Mouse (Mus musculus) lung, embryonic 14.5 days (tissue): ENCODE data around the gene Myo10. TPM values are rescaled to one million over a fixed set of nuclear protein-coding genes. Genes with fewer than 3 reads are reported as not detected.

Experiments
- ATAC-seq: fragments of 200-750 bp; cut with Nextera tagmentation; 2 replicates; pipeline ENCODE4 v1.8.0; 2017; ENCODE audit warnings: mild to moderate bottlenecking, moderate TSS enrichment, moderate library complexity; ENCODE audit not compliant: insufficient read depth
- DNase-seq: peaks from one replicate; pipeline ENCODE4 v3.0.0-alpha.2; 2015
- H3K27ac ChIP-seq: fragments of 300-500 bp; sonication (generic); 2 replicates; pipeline ENCODE4 v1.5.1; 2014; ENCODE audit warnings: low read depth, mild to moderate bottlenecking, moderate library complexity
- H3K27me3 ChIP-seq: fragments of 300-500 bp; sonication (generic); 2 replicates; pipeline ENCODE4 v1.6.1; 2014; ENCODE audit warnings: low read length, control low read depth; ENCODE audit not compliant: insufficient read depth
- H3K36me3 ChIP-seq: fragments of 300-500 bp; sonication (generic); 2 replicates; pipeline ENCODE4 v1.6.1; 2014; ENCODE audit warnings: control low read depth; ENCODE audit not compliant: insufficient read depth
- H3K4me1 ChIP-seq: fragments of 300-500 bp; sonication (generic); 2 replicates; pipeline ENCODE4 v1.6.1; 2014; ENCODE audit warnings: antibody characterized with exemption, control low read depth; ENCODE audit not compliant: insufficient read depth
- H3K4me2 ChIP-seq: fragments of 300-500 bp; sonication (generic); 2 replicates; pipeline ENCODE4 v1.6.1; 2014; ENCODE audit warnings: mild to moderate bottlenecking
- H3K4me3 ChIP-seq: fragments of 300-500 bp; sonication (generic); 2 replicates; pipeline ENCODE4 v1.5.1; 2014; ENCODE audit warnings: low read depth, low read length
- H3K9ac ChIP-seq: fragments of 300-500 bp; sonication (generic); 2 replicates; pipeline ENCODE4 v1.6.1; 2014
- H3K9me3 ChIP-seq: fragments of 300-500 bp; sonication (generic); 2 replicates; pipeline ENCODE4 v1.6.1; 2016; ENCODE audit warnings: low read depth, low read length, control low read depth
- CTCF ChIP-seq: IDR thresholded peaks from 2 replicates; pipeline ENCODE4 v1.5.1; 2016; ENCODE audit warnings: antibody characterized with exemption, low read depth
- WGBS: fragments of 180-500 bp; shearing (Covaris S2); extraction: QIAGEN DNeasy Blood & Tissue Kit; methylation state at CpG from one replicate; pipeline ENCODE4 v1.1.7; 2014; 5-methylcytosine and 5-hydroxymethylcytosine counted together
- polyA plus RNA-seq: library from polyadenylated mRNA; unstranded; fragments of >200 nt; fragmentation: Nextera tagmentation; extraction: Ambion mirVana; gene quantifications from 2 replicates; pipeline ENCODE4 v1.2.1, GENCODE M21; 2014

The Myo10 gene
- polyA plus RNA-seq, 1 experiment from 2014 or later, result 54.8 TPM

DNA sequence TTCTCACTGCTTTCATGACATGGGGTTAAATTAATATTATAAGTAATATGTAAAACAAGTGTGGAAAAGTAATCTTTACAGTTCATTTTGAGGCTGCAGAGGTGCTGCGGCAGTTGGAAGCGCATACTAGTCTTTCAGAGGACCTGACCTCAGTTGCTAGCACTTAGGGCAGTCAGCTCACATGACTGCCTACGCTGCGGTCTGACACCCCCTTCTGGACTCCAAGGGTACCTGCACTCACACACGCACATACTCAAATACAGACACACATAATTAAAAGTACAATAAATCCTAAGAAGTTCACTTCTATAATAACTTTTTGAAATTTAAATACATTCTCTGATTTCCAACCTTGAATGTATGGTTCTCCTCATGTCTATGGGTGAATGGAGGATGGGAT is 80.3 kb downstream of the Myo10 start:
- Histone ChIP-seq H3K27ac (no peak overlapping the region), H3K9ac (no peak overlapping the region), H3K36me3 (peaks cover 21% of the 10 kb centered on the region; the same call in 1 of the 2 replicates), H3K4me2 (no peak overlapping the region), H3K4me3 (no peak overlapping the region), H3K27me3 (no peaks in the 10 kb centered on the region), H3K4me1 (no peaks in the 10 kb centered on the region), H3K9me3 (no peaks in the 10 kb centered on the region)
- no peak for DNase-seq
- 97% methylated on average over 5 of the region's 5 CpGs for WGBS
- ATAC-seq, result no peak
- TF ChIP-seq CTCF, result no peak

GRCm38 (mm10) chr15:25704809-25705585 is 82.7 kb downstream of the Myo10 start:
- H3K36me3 ChIP-seq, result peaks cover 21% of the 10 kb centered on the region; the same call in 1 of the 2 replicates
- no peak overlapping the region for H3K27ac ChIP-seq
- WGBS, result 78% methylated on average over 11 of the region's 11 CpGs
- ATAC-seq, result no peak
- no peaks in the 10 kb centered on the region for H3K27me3 ChIP-seq
- no peak overlapping the region for H3K9ac ChIP-seq
- H3K4me2 ChIP-seq, result no peak overlapping the region
- no peak for TF ChIP-seq CTCF
- H3K4me1 ChIP-seq, result no peaks in the 10 kb centered on the region
- no peaks in the 10 kb centered on the region for H3K9me3 ChIP-seq
- DNase-seq, result no peak
- no peak overlapping the region for H3K4me3 ChIP-seq

GRCm38 (mm10) chr15:25706874-25707554 is 84.7 kb downstream of the Myo10 start:
- no peak overlapping the region for H3K27ac ChIP-seq
- H3K9ac ChIP-seq, result no peak overlapping the region
- H3K4me2 ChIP-seq, result no peak overlapping the region
- H3K4me3 ChIP-seq, result no peak overlapping the region
- peaks cover 16% of the 10 kb centered on the region; the same call in 1 of the 2 replicates for H3K36me3 ChIP-seq
- no peak for ATAC-seq
- no peak for TF ChIP-seq CTCF
- 78% methylated on average over 19 of the region's 19 CpGs for WGBS
- H3K9me3 ChIP-seq, result no peaks in the 10 kb centered on the region
- no peak for DNase-seq
- H3K4me1 ChIP-seq, result no peaks in the 10 kb centered on the region
- no peaks in the 10 kb centered on the region for H3K27me3 ChIP-seq

- H3K9me3 ChIP-seq, result no peaks in the 10 kb centered on the region
- no peaks in the 10 kb centered on the region for H3K4me1 ChIP-seq
- H3K36me3 ChIP-seq, result peaks cover 10% of the 10 kb centered on the region; the same call in 1 of the 2 replicates
- H3K27ac ChIP-seq, result no peak overlapping the region
- no peak overlapping the region for H3K4me2 ChIP-seq
- no peak for TF ChIP-seq CTCF
- 71% methylated on average over 1 of the region's 1 CpGs for WGBS
- DNase-seq, result no peak
- no peak overlapping the region for H3K4me3 ChIP-seq
- ATAC-seq, result no peak
- H3K27me3 ChIP-seq, result no peaks in the 10 kb centered on the region
- no peak overlapping the region for H3K9ac ChIP-seq
These were observed 85.6 kb downstream of the Myo10 start for GRCm38 (mm10) chr15:25707891-25708290.

- H3K4me1 ChIP-seq, result peaks cover 5% of the 10 kb centered on the region; the same call in 1 of the 2 replicates
- no peak overlapping the region for H3K4me3 ChIP-seq
- no peak overlapping the region for H3K9ac ChIP-seq
- no peaks in the 10 kb centered on the region for H3K9me3 ChIP-seq
- H3K36me3 ChIP-seq, result 0 out of 2 replicates have a peak, but pooled peaks cover 2% of the 10 kb centered on the region
- no peaks in the 10 kb centered on the region for H3K27me3 ChIP-seq
- H3K4me2 ChIP-seq, result no peak overlapping the region
- ATAC-seq (no peak), DNase-seq (no peak)
- H3K27ac ChIP-seq, result no peak overlapping the region
- no peak for TF ChIP-seq CTCF
- WGBS, result 90% methylated on average over 10 of the region's 10 CpGs
These were observed 88.6 kb downstream of the Myo10 start for GRCm38 (mm10) chr15:25710876-25711275.

GRCm38 (mm10) chr15:25712877-25713276 is 90.6 kb downstream of the Myo10 start:
- no peak for DNase-seq
- no peak for TF ChIP-seq CTCF
- Histone ChIP-seq H3K9ac (no peak overlapping the region), H3K4me2 (no peak overlapping the region), H3K4me1 (peaks cover 5% of the 10 kb centered on the region; the same call in 1 of the 2 replicates), H3K27me3 (no peaks in the 10 kb centered on the region), H3K36me3 (no peaks in the 10 kb centered on the region), H3K27ac (no peak overlapping the region), H3K9me3 (no peaks in the 10 kb centered on the region), H3K4me3 (no peak overlapping the region)
- no peak for ATAC-seq
- WGBS, result 78% methylated on average over 4 of the region's 4 CpGs
